Mouse (Mus musculus): Measurements from ENCODE around the gene Uvssa. TPM values are rescaled to one million over a fixed set of nuclear protein-coding genes. Genes with fewer than 3 reads are reported as not detected.

Gene Uvssa
- total RNA-seq, 1 experiment: 4.7 TPM

- Histone ChIP-seq H3K4me1 (ENCODE audit: control insufficient read depth in 2 of 2, insufficient read depth in 2 of 2, low read length in 2 of 2, poor library complexity in 1 of 2) (peaks cover 0 to 5% of the 10 kb centered on the region in 2 experiments; a peak in 1 of 4 replicates), H3K36me3 (ENCODE audit: control insufficient read depth, insufficient read depth, low read length, poor library complexity, severe bottlenecking) (no peaks in the 10 kb centered on the region), H3K9ac (ENCODE audit: insufficient read depth, low read depth, low read length, poor library complexity, severe bottlenecking) (no peak overlapping the region), H3K27ac (ENCODE audit: insufficient read depth, low read depth, low read length, poor library complexity, severe bottlenecking) (no peak overlapping the region), H3K4me3 (ENCODE audit: insufficient read depth in 1 of 2, low read depth in 1 of 2, low read length in 2 of 2, poor library complexity in 1 of 2, severe bottlenecking in 1 of 2) (no peak overlapping the region), H3K9me3 (ENCODE audit: control insufficient read depth, insufficient read depth, low read depth, low read length) (0 out of 2 replicates have a peak, but pooled peaks cover 2% of the 10 kb centered on the region)
- TF ChIP-seq HCFC1 (IDR thresholded peaks at IDR 0.05; ENCODE audit: borderline replicate concordance, insufficient read depth, low read length) (0 out of 2 replicates have a peak, but pooled peaks have one; percentile 53), CHD2 (IDR thresholded peaks at IDR 0.05; ENCODE audit: low read depth, low read length) (no peak)
- in situ Hi-C loops (cut with MboI; ENCODE audit: low sequenced_read_pairs in 2 of 2, unreplicated experiment in 2 of 2): loop anchor here in 1 of 2 experiments (10.0 to 25.0 kb wide), 2 partner anchors 287 to 1949 kb away; partner anchors contain the start of genes Fgfr3 and Hmx1
- peak; percentile 89 for DNase-seq (ENCODE audit: low read depth, low spot score)
Observed at GRCm38 (mm10) chr5:33438214-33438613, 59.9 kb downstream of the Uvssa start.

DNA sequence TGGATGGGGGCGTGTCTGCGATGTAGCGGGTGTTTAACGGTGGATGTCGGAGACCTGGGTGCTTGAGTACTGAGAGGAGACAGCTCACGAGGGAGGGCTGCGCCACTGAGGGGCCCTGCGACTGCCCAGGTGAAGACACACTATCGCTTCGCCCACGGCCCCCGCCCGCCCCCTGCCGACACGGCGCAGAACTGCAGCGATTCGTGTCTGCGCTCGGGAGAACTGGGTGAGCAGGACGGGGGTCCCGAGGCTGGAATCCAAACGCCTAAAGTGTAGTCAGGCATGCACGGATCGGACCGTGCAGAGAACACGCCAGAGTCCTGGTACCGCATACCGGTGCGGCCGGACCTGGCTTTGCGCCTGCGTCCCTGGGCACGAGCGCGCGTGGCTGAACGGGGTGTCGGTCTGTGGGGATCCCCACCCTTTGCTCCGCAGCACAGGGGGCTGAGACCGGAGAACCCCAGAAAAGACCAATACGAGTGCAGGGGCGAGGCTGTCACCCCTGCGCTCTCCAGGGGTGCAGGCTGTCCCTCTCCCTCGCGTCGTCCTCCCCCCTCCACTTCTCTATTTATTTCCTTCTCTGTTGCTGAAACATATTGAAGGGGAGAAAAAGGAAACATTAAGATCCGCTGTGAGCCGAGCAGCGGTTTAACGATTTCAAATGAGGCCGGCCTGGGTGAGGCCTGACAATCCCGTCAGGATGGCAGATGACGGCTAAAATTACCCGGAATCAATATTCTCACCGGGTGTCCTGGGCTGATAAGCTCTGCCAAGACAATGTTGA is 64.8 kb downstream of the Uvssa start:
- H3K9ac ChIP-seq (ENCODE audit: insufficient read depth, low read depth, low read length, poor library complexity, severe bottlenecking): no peak overlapping the region
- in situ Hi-C loops (cut with MboI; ENCODE audit: low sequenced_read_pairs in 2 of 2, unreplicated experiment in 2 of 2): loop anchor here in 1 of 2 experiments (25.0 kb wide), 1 partner anchor 1944 kb away; the partner anchor contains the start of gene Hmx1
- H3K9me3 ChIP-seq (ENCODE audit: control insufficient read depth, insufficient read depth, low read depth, low read length): 0 out of 2 replicates have a peak, but pooled peaks cover 2% of the 10 kb centered on the region
- H3K4me3 ChIP-seq (ENCODE audit: insufficient read depth in 1 of 2, low read depth in 1 of 2, low read length in 2 of 2, poor library complexity in 1 of 2, severe bottlenecking in 1 of 2): peak overlapping the region; percentile 33 to 38; a peak in 2 of 4 replicates
- no peak for TF ChIP-seq ZC3H11A (IDR thresholded peaks at IDR 0.05; ENCODE audit: borderline replicate concordance, low read depth, low read length)
- no peak for TF ChIP-seq MAFK (IDR thresholded peaks at IDR 0.05; ENCODE audit: insufficient read depth, low read depth, low read length)
- no peak for TF ChIP-seq HCFC1 (IDR thresholded peaks at IDR 0.05; ENCODE audit: borderline replicate concordance, insufficient read depth, low read length)
- no peak for TF ChIP-seq ZNF384 (IDR thresholded peaks at IDR 0.05; ENCODE audit: low read depth, low read length)
- TF ChIP-seq CHD2 (IDR thresholded peaks at IDR 0.05; ENCODE audit: low read depth, low read length): no peak
- DNase-seq (ENCODE audit: low read depth, low spot score): no peak
- no peaks in the 10 kb centered on the region for H3K4me1 ChIP-seq (ENCODE audit: control insufficient read depth in 2 of 2, insufficient read depth in 2 of 2, low read length in 2 of 2, poor library complexity in 1 of 2)
- H3K27ac ChIP-seq (ENCODE audit: insufficient read depth, low read depth, low read length, poor library complexity, severe bottlenecking): no peak overlapping the region
- no peaks in the 10 kb centered on the region for H3K36me3 ChIP-seq (ENCODE audit: control insufficient read depth, insufficient read depth, low read length, poor library complexity, severe bottlenecking)

- H3K9ac ChIP-seq (ENCODE audit: insufficient read depth, low read depth, low read length, poor library complexity, severe bottlenecking): no peak overlapping the region
- H3K27ac ChIP-seq (ENCODE audit: insufficient read depth, low read depth, low read length, poor library complexity, severe bottlenecking): no peak overlapping the region
- H3K4me3 ChIP-seq (ENCODE audit: insufficient read depth in 1 of 2, low read depth in 1 of 2, low read length in 2 of 2, poor library complexity in 1 of 2, severe bottlenecking in 1 of 2): no peak overlapping the region
- TF ChIP-seq ZNF384 (IDR thresholded peaks at IDR 0.05; ENCODE audit: low read depth, low read length): no peak
- no peak for TF ChIP-seq HCFC1 (IDR thresholded peaks at IDR 0.05; ENCODE audit: borderline replicate concordance, insufficient read depth, low read length)
- no peak for TF ChIP-seq MAFK (IDR thresholded peaks at IDR 0.05; ENCODE audit: insufficient read depth, low read depth, low read length)
- TF ChIP-seq CHD2 (IDR thresholded peaks at IDR 0.05; ENCODE audit: low read depth, low read length): no peak
- no peak for TF ChIP-seq ZC3H11A (IDR thresholded peaks at IDR 0.05; ENCODE audit: borderline replicate concordance, low read depth, low read length)
- no peaks in the 10 kb centered on the region for H3K36me3 ChIP-seq (ENCODE audit: control insufficient read depth, insufficient read depth, low read length, poor library complexity, severe bottlenecking)
- in situ Hi-C loops (cut with MboI; ENCODE audit: low sequenced_read_pairs in 2 of 2, unreplicated experiment in 2 of 2): loop anchor here in 1 of 2 experiments (25.0 kb wide), 1 partner anchor 1944 kb away; the partner anchor contains the start of gene Hmx1
- 0 out of 2 replicates have a peak, but pooled peaks cover 2% of the 10 kb centered on the region for H3K9me3 ChIP-seq (ENCODE audit: control insufficient read depth, insufficient read depth, low read depth, low read length)
- H3K4me1 ChIP-seq (ENCODE audit: control insufficient read depth in 2 of 2, insufficient read depth in 2 of 2, low read length in 2 of 2, poor library complexity in 1 of 2): no peaks in the 10 kb centered on the region
- DNase-seq (ENCODE audit: low read depth, low spot score): no peak
Observed at GRCm38 (mm10) chr5:33443794-33444193, 65.4 kb downstream of the Uvssa start.

- Histone ChIP-seq H3K9ac (ENCODE audit: insufficient read depth, low read depth, low read length, poor library complexity, severe bottlenecking) (no peak overlapping the region), H3K27ac (ENCODE audit: insufficient read depth, low read depth, low read length, poor library complexity, severe bottlenecking) (no peak overlapping the region), H3K9me3 (ENCODE audit: control insufficient read depth, insufficient read depth, low read depth, low read length) (no peaks in the 10 kb centered on the region), H3K4me1 (ENCODE audit: control insufficient read depth in 2 of 2, insufficient read depth in 2 of 2, low read length in 2 of 2, poor library complexity in 1 of 2) (no peaks in the 10 kb centered on the region; a peak in 1 of 4 replicates), H3K36me3 (ENCODE audit: control insufficient read depth, insufficient read depth, low read length, poor library complexity, severe bottlenecking) (no peaks in the 10 kb centered on the region), H3K4me3 (ENCODE audit: insufficient read depth in 1 of 2, low read depth in 1 of 2, low read length in 2 of 2, poor library complexity in 1 of 2, severe bottlenecking in 1 of 2) (no peak overlapping the region)
- in situ Hi-C loops (cut with MboI; ENCODE audit: low sequenced_read_pairs in 2 of 2, unreplicated experiment in 2 of 2): no loop called here
- no peak for DNase-seq (ENCODE audit: low read depth, low spot score)
- no peak for TF ChIP-seq CHD2 (IDR thresholded peaks at IDR 0.05; ENCODE audit: low read depth, low read length)
- TF ChIP-seq MAFK (IDR thresholded peaks at IDR 0.05; ENCODE audit: insufficient read depth, low read depth, low read length): no peak
- TF ChIP-seq ZNF384 (IDR thresholded peaks at IDR 0.05; ENCODE audit: low read depth, low read length): no peak
- TF ChIP-seq HCFC1 (IDR thresholded peaks at IDR 0.05; ENCODE audit: borderline replicate concordance, insufficient read depth, low read length): no peak
- no peak for TF ChIP-seq ZC3H11A (IDR thresholded peaks at IDR 0.05; ENCODE audit: borderline replicate concordance, low read depth, low read length)
Observed at GRCm38 (mm10) chr5:33455737-33456136, 77.4 kb downstream of the Uvssa start.
